Mouse (Mus musculus) MEL (cell line): ENCODE data around the gene Trub1. TPM values are rescaled to one million over a fixed set of nuclear protein-coding genes. Genes with fewer than 3 reads are reported as not detected.

ENCODE experiments used
- DNase-seq: peaks from one replicate; pipeline ENCODE4 v3.0.0; 2011; ENCODE audit warnings: low read depth, low spot score
- H3K27ac ChIP-seq: 2 replicates; pipeline ENCODE4 v1.5.1; 2012; ENCODE audit warnings: low read depth, mild to moderate bottlenecking, control low read depth, low read length, moderate library complexity; ENCODE audit not compliant: control insufficient read depth
- H3K27me3 ChIP-seq, 2 experiments: fragments of 150-350 bp in 1 of 2; sonication (generic) in 1 of 2; 2 replicates each; pipeline ENCODE4 v1.6.1; 2012; ENCODE audit warnings: low read length in 2 of 2, mild to moderate bottlenecking in 2 of 2, improper control_type of control experiment in 1 of 2, moderate library complexity in 1 of 2; ENCODE audit not compliant: insufficient read depth in 2 of 2, control insufficient read depth in 1 of 2
- H3K36me3 ChIP-seq, 2 experiments: 2 replicates each; pipeline ENCODE4 v1.6.1; 2012 to 2014; ENCODE audit warnings: low read length in 2 of 2, improper control_type of control experiment in 1 of 2, inconsistent platforms in 1 of 2, mild to moderate bottlenecking in 1 of 2; ENCODE audit not compliant: insufficient read depth in 2 of 2, control insufficient read depth in 1 of 2
- H3K4me1 ChIP-seq, 2 experiments: fragments of 150-350 bp in 1 of 2; sonication (generic) in 1 of 2; 2 replicates each; pipeline ENCODE4 v1.6.1; 2012; ENCODE audit warnings: low read length in 2 of 2, improper control_type of control experiment in 1 of 2, mild to moderate bottlenecking in 1 of 2; ENCODE audit not compliant: insufficient read depth in 2 of 2, control insufficient read depth in 1 of 2
- H3K4me3 ChIP-seq, 2 experiments: fragments of 150-350 bp in 1 of 2; sonication (generic) in 1 of 2; 2 replicates each; pipeline ENCODE4 v1.5.1; 2012; ENCODE audit warnings: low read depth in 2 of 2, low read length in 2 of 2, mild to moderate bottlenecking in 2 of 2, moderate library complexity in 2 of 2, control low read depth in 1 of 2, improper control_type of control experiment in 1 of 2; ENCODE audit not compliant: control insufficient read depth in 1 of 2, insufficient read depth in 1 of 2
- H3K79me2 ChIP-seq: 2 replicates; pipeline ENCODE4 v1.6.1; 2012; ENCODE audit warnings: mild to moderate bottlenecking, low read length, moderate library complexity; ENCODE audit not compliant: control insufficient read depth, poor library complexity, insufficient read depth
- H3K9ac ChIP-seq: 2 replicates; pipeline ENCODE4 v1.6.1; 2012; ENCODE audit warnings: low read depth, mild to moderate bottlenecking, control low read depth, low read length, moderate library complexity; ENCODE audit not compliant: control insufficient read depth, poor library complexity, severe bottlenecking
- H3K9me3 ChIP-seq: fragments of 150-350 bp; sonication (generic); replicated peaks from 2 replicates; pipeline ENCODE4 v1.6.1; 2012; ENCODE audit warnings: mild to moderate bottlenecking, low read length, improper control_type of control experiment, moderate library complexity; ENCODE audit not compliant: insufficient read depth
- CHD1 ChIP-seq: IDR thresholded peaks from 2 replicates; pipeline ENCODE4 v1.6.1; 2012; ENCODE audit warnings: low read depth, mild to moderate bottlenecking, inconsistent platforms, low read length, improper control_type of control experiment
- E2F4 ChIP-seq: IDR thresholded peaks from 2 replicates; pipeline ENCODE4 v1.6.1; 2011; ENCODE audit warnings: low read depth, low read length, improper control_type of control experiment, borderline replicate concordance
- GABPA ChIP-seq: IDR thresholded peaks from 2 replicates; pipeline ENCODE4 v1.6.1; 2012; ENCODE audit warnings: low read depth, mild to moderate bottlenecking, inconsistent platforms, low read length, improper control_type of control experiment, moderate library complexity
- GATA1 ChIP-seq: IDR thresholded peaks from 2 replicates; pipeline ENCODE4 v1.6.1; 2011; ENCODE audit warnings: low read depth, low read length, improper control_type of control experiment
- HCFC1 ChIP-seq: IDR thresholded peaks from 2 replicates; pipeline ENCODE4 v1.6.1; 2012; ENCODE audit warnings: low read depth, mild to moderate bottlenecking, inconsistent platforms, low read length, improper control_type of control experiment, moderate library complexity
- JUND ChIP-seq: IDR thresholded peaks from 2 replicates; pipeline ENCODE4 v1.6.1; 2011; ENCODE audit warnings: low read depth, mild to moderate bottlenecking, improper control_type of control experiment, low read length
- KAT2A ChIP-seq: conservative IDR thresholded peaks from 2 replicates; pipeline ENCODE4 v1.6.1; 2012; ENCODE audit warnings: low read depth, low read length, improper control_type of control experiment, inconsistent platforms
- MAFK ChIP-seq: IDR thresholded peaks from 2 replicates; pipeline ENCODE4 v1.6.1; 2011; ENCODE audit warnings: low read depth, mild to moderate bottlenecking, low read length, improper control_type of control experiment, borderline replicate concordance
- MAX ChIP-seq: IDR thresholded peaks from 2 replicates; pipeline ENCODE4 v1.6.1; 2011; ENCODE audit warnings: low read length, improper control_type of control experiment
- MAZ ChIP-seq: IDR thresholded peaks from 2 replicates; pipeline ENCODE4 v1.6.1; 2012; ENCODE audit warnings: low read depth, mild to moderate bottlenecking, inconsistent platforms, low read length, improper control_type of control experiment
- MXI1 ChIP-seq: IDR thresholded peaks from 2 replicates; pipeline ENCODE4 v1.6.1; 2011; ENCODE audit warnings: mild to moderate bottlenecking, low read depth, low read length, improper control_type of control experiment
- MYC ChIP-seq: IDR thresholded peaks from 2 replicates; pipeline ENCODE4 v1.6.1; 2011; ENCODE audit warnings: low read depth, mild to moderate bottlenecking, low read length, improper control_type of control experiment, moderate library complexity
- NELFE ChIP-seq: IDR thresholded peaks from 2 replicates; pipeline ENCODE4 v1.6.1; 2011; ENCODE audit warnings: low read depth, low read length, improper control_type of control experiment
- NRF1 ChIP-seq: IDR thresholded peaks from 2 replicates; pipeline ENCODE4 v1.6.1; 2014; ENCODE audit warnings: low read depth, mild to moderate bottlenecking, inconsistent platforms, low read length, improper control_type of control experiment, moderate library complexity; ENCODE audit not compliant: poor library complexity, insufficient read depth, severe bottlenecking
- POLR2A ChIP-seq, 2 experiments: IDR thresholded peaks; 2 replicates each; pipeline ENCODE4 v1.6.1; 2011 to 2012; ENCODE audit warnings: low read length in 2 of 2, mild to moderate bottlenecking in 2 of 2, control low read depth in 1 of 2, improper control_type of control experiment in 1 of 2, low read depth in 1 of 2, moderate library complexity in 1 of 2; ENCODE audit not compliant: control insufficient read depth in 1 of 2, insufficient read depth in 1 of 2, poor library complexity in 1 of 2
- POLR2AphosphoS2 ChIP-seq: IDR thresholded peaks from 2 replicates; pipeline ENCODE4 v1.6.1; 2011; ENCODE audit warnings: low read length, improper control_type of control experiment
- RCOR1 ChIP-seq: IDR thresholded peaks from 2 replicates; pipeline ENCODE4 v1.6.1; 2012; ENCODE audit warnings: low read depth, mild to moderate bottlenecking, inconsistent platforms, low read length, improper control_type of control experiment
- TBP ChIP-seq: IDR thresholded peaks from 2 replicates; pipeline ENCODE4 v1.8.0; 2011; ENCODE audit warnings: low read depth, low read length, improper control_type of control experiment
- TCF12 ChIP-seq: IDR thresholded peaks from 2 replicates; pipeline ENCODE4 v1.6.1; 2014; ENCODE audit warnings: low read depth, mild to moderate bottlenecking, inconsistent platforms, low read length, improper control_type of control experiment, moderate library complexity
- USF2 ChIP-seq, 2 experiments: IDR thresholded peaks; 2 replicates each; pipeline ENCODE4 v1.6.1; 2011 to 2012; ENCODE audit warnings: improper control_type of control experiment in 2 of 2, low read length in 2 of 2, borderline replicate concordance in 1 of 2, inconsistent platforms in 1 of 2, low read depth in 1 of 2, mild to moderate bottlenecking in 1 of 2; ENCODE audit not compliant: insufficient read depth in 1 of 2
- ZC3H11A ChIP-seq: IDR thresholded peaks from 2 replicates; pipeline ENCODE4 v1.6.1; 2012; ENCODE audit warnings: low read depth, mild to moderate bottlenecking, inconsistent platforms, low read length, improper control_type of control experiment
- ZKSCAN1 ChIP-seq: IDR thresholded peaks from 2 replicates; pipeline ENCODE4 v1.6.1; 2012; ENCODE audit warnings: low read depth, mild to moderate bottlenecking, inconsistent platforms, low read length, improper control_type of control experiment, moderate library complexity
- ZMIZ1 ChIP-seq: IDR thresholded peaks from 2 replicates; pipeline ENCODE4 v1.6.1; 2012; ENCODE audit warnings: low read depth, mild to moderate bottlenecking, inconsistent platforms, low read length, improper control_type of control experiment, moderate library complexity
- polyA plus RNA-seq, 2 experiments: library from polyadenylated mRNA; stranded (reverse) in 1 of 2; unstranded in 1 of 2; fragments of >175 nt in 1 of 2; fragments of >200 nt in 1 of 2; gene quantifications; 2 replicates each; pipeline versions ENCODE4 v1.2.1 to v1.2.4; 2012; ENCODE audit warnings: low replicate concordance in 2 of 2, low read depth in 1 of 2; ENCODE audit not compliant: insufficient read length in 2 of 2, insufficient read depth in 1 of 2, missing spikeins in 1 of 2
- total RNA-seq: library from RNA; depleted of rRNA; stranded (reverse); fragments of 300-350 nt; gene quantifications from 2 replicates; pipeline ENCODE4 v1.2.3, GENCODE M21; 2012

The Trub1 gene
- total and polyA plus RNA-seq, 3 experiments, result 38.2 to 41.6 TPM; not detected in 1

GRCm38 (mm10) chr19:57498884-57499410 lies 46.2 kb downstream of the Trub1 start:
- Histone ChIP-seq H3K79me2 (no peaks in the 10 kb centered on the region), H3K9me3 (no peaks in the 10 kb centered on the region), H3K4me1 (no peaks in the 10 kb centered on the region), H3K36me3 (no peaks in the 10 kb centered on the region), H3K27ac (no peak overlapping the region), H3K9ac (no peak overlapping the region), H3K4me3 (no peak overlapping the region), H3K27me3 (no peaks in the 10 kb centered on the region; a peak in 1 of 4 replicates)
- TF ChIP-seq E2F4, result no peak
- TF ChIP-seq USF2 (IDR thresholded peaks at IDR 0.05; ENCODE audit: borderline replicate concordance in 1 of 2, insufficient read depth in 1 of 2, low read depth in 1 of 2, low read length in 2 of 2), result no peak
- TF ChIP-seq KAT2A, result no peak
- no peak for TF ChIP-seq ZC3H11A
- no peak for TF ChIP-seq GABPA
- no peak for TF ChIP-seq MXI1
- TF ChIP-seq NELFE, result no peak
- no peak for TF ChIP-seq CHD1
- no peak for TF ChIP-seq JUND
- TF ChIP-seq TCF12, result no peak
- no peak for TF ChIP-seq MAZ
- TF ChIP-seq ZMIZ1, result no peak
- TF ChIP-seq POLR2AphosphoS2, result no peak
- no peak for TF ChIP-seq POLR2A (IDR thresholded peaks at IDR 0.05; ENCODE audit: control insufficient read depth in 1 of 2, insufficient read depth in 1 of 2, low read depth in 1 of 2, low read length in 2 of 2, poor library complexity in 1 of 2)
- no peak for TF ChIP-seq MYC
- no peak for TF ChIP-seq MAFK
- no peak for TF ChIP-seq HCFC1
- TF ChIP-seq GATA1, result no peak
- no peak for TF ChIP-seq MAX
- TF ChIP-seq RCOR1, result no peak
- DNase-seq, result no peak

- Histone ChIP-seq H3K4me3 (no peak overlapping the region), H3K36me3 (no peaks in the 10 kb centered on the region), H3K9me3 (no peaks in the 10 kb centered on the region), H3K27ac (no peak overlapping the region), H3K79me2 (no peaks in the 10 kb centered on the region), H3K9ac (no peak overlapping the region), H3K27me3 (no peaks in the 10 kb centered on the region; a peak in 1 of 4 replicates), H3K4me1 (no peaks in the 10 kb centered on the region)
- TF ChIP-seq POLR2AphosphoS2 (no peak), NRF1 (no peak), ZKSCAN1 (peak; percentile 93), TBP (no peak)
- no peak for DNase-seq
These were observed 47.5 kb downstream of the Trub1 start for GRCm38 (mm10) chr19:57500254-57500653.
